Mouse (Mus musculus): Measurements from ENCODE around the gene Ripk4. TPM values are rescaled to one million over a fixed set of nuclear protein-coding genes. Genes with fewer than 3 reads are reported as not detected.

The Ripk4 gene
- total and polyA plus RNA-seq, 2 experiments from 2014 or later: 0.93 to 1.0 TPM

DNA sequence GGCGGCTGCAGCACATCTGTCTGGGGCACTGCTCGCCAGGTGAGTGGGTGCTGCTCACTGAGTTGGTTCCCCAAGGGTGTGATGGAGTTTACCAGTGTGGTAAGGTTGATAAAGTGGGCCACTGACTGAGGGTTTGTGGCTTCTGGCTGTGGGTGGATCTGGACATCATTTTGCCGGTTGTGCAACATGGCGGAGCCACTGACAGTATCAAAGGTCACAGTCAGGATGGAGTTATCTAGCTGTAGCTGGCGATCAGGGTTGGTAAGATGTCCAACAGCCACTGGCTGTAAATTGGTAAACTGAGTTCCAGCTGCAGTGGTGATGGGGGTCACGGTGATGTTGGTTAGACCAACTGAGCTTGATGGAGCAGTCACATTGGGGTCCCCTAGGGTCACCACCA is 30.7 kb upstream of the Ripk4 start:
- Histone ChIP-seq H3K27me3 (ENCODE audit: insufficient read depth, low read length) (no peaks in the 10 kb centered on the region), H3K9ac (no peak overlapping the region), H3K36me3 (ENCODE audit: insufficient read depth) (peaks cover 65% of the 10 kb centered on the region), H3K4me3 (ENCODE audit: low read depth, low read length) (no peak overlapping the region), H3K27ac (ENCODE audit: low read depth, low read length) (no peak overlapping the region), H3K4me1 (ENCODE audit: insufficient read depth) (no peaks in the 10 kb centered on the region), H3K9me3 (ENCODE audit: low read length) (no peaks in the 10 kb centered on the region), H3K4me2 (ENCODE audit: low read depth) (no peak overlapping the region)
- no peak for TF ChIP-seq CTCF (IDR thresholded peaks at IDR 0.05; ENCODE audit: low read depth)
- 95% methylated on average over 6 of the region's 6 CpGs for WGBS
- ATAC-seq: no peak
- no peak for DNase-seq

DNA sequence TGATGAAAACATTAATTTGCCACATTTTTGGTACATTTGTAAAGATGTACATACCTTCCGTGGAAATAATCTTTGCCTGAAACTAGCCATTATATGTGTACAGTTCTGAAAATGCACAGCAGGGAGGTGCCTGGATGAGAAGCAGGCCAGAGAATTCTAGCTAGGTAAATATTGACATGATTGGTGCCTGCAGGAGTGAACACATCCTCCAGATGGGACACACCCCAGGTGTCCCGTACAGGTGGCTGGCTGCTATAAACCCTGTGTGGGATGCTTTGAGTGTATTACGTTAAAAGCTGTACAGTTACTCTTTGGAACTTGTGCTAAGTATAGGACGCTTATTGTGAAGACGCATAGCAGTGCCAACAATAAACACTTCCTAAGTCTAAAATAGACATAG is 19.5 kb upstream of the Ripk4 start:
- no peak overlapping the region for H3K4me2 ChIP-seq (ENCODE audit: low read depth)
- TF ChIP-seq CTCF (IDR thresholded peaks at IDR 0.05; ENCODE audit: low read depth): no peak
- ATAC-seq (no peak), DNase-seq (no peak)
- no peaks in the 10 kb centered on the region for H3K27me3 ChIP-seq (ENCODE audit: insufficient read depth, low read length)
- 87% methylated on average over 5 of the region's 5 CpGs for WGBS
- no peak overlapping the region for H3K9ac ChIP-seq
- H3K27ac ChIP-seq (ENCODE audit: low read depth, low read length): no peak overlapping the region
- no peaks in the 10 kb centered on the region for H3K9me3 ChIP-seq (ENCODE audit: low read length)
- no peaks in the 10 kb centered on the region for H3K4me1 ChIP-seq (ENCODE audit: insufficient read depth)
- H3K4me3 ChIP-seq (ENCODE audit: low read depth, low read length): no peak overlapping the region
- no peaks in the 10 kb centered on the region for H3K36me3 ChIP-seq (ENCODE audit: insufficient read depth)

DNA sequence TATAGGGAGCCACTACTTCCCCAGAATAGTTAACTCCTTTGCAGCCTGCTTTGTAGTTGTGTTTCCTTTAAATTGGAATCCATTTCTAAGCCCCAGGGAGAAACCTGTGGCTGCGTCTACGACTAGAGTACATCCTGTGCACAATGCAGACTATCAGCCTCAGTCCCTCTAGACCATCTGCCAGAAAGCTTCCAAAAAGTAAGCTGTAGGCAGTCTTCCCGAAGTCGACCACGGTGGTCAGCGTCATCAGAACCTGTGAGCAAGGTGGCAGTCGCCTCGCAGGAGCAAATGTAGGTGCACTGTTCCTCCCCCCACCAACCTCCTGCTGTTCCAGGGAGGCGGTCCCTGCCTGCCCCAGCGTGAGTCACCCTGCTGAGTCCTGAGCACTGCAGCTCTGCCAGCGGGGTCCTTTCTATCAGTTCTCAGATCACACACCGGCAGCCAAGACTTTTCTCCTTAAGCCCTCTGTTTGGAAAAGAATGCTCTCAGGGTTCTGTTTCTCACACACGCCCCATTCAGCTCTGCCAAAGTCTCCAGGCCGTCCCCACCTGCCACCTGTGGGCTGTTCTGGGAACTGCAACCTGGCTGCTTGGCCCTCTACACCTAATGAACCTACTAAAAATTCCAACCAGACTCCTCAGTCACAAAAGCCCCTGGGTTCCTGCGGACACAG is 14.9 kb upstream of the Ripk4 start:
- Histone ChIP-seq H3K36me3 (ENCODE audit: insufficient read depth) (no peaks in the 10 kb centered on the region), H3K9ac (no peak overlapping the region), H3K27me3 (ENCODE audit: insufficient read depth, low read length) (no peaks in the 10 kb centered on the region), H3K4me1 (ENCODE audit: insufficient read depth) (no peaks in the 10 kb centered on the region), H3K9me3 (ENCODE audit: low read length) (no peaks in the 10 kb centered on the region), H3K27ac (ENCODE audit: low read depth, low read length) (no peak overlapping the region), H3K4me3 (ENCODE audit: low read depth, low read length) (no peak overlapping the region), H3K4me2 (ENCODE audit: low read depth) (peak overlapping the region; percentile 42)
- ATAC-seq (peak; percentile 71), DNase-seq (peak; percentile 76)
- WGBS: 16% methylated on average over 15 of the region's 15 CpGs
- TF ChIP-seq CTCF (IDR thresholded peaks at IDR 0.05; ENCODE audit: low read depth): peak; percentile 82

DNA sequence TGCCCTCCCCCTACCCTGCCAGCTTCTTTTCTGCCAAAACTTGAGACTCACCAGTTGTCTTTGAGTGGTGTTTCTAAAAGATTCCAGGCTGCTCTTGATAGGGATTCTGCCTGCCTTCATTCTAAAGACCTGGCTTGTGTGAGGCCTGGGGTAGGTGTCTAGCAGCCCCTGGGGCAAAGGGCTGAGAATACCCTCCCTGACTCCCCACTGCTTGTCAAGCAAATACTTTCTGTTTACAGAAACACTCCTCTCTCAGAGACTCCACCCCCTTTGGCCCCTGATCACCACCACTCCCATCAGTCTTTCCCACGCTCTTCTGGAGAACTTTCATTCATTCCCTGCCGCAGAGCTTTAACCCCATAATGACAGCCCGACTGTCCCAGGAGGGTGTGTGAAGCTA is 2.9 kb upstream of the Ripk4 start:
- no peak overlapping the region for H3K27ac ChIP-seq (ENCODE audit: low read depth, low read length)
- H3K9me3 ChIP-seq (ENCODE audit: low read length): no peaks in the 10 kb centered on the region
- no peak overlapping the region for H3K9ac ChIP-seq
- WGBS: 37% methylated on average over 3 of the region's 3 CpGs
- H3K4me2 ChIP-seq (ENCODE audit: low read depth): no peak overlapping the region
- H3K36me3 ChIP-seq (ENCODE audit: insufficient read depth): no peaks in the 10 kb centered on the region
- no peak for TF ChIP-seq CTCF (IDR thresholded peaks at IDR 0.05; ENCODE audit: low read depth)
- H3K4me3 ChIP-seq (ENCODE audit: low read depth, low read length): no peak overlapping the region
- DNase-seq: no peak
- ATAC-seq: no peak
- peaks cover 4% of the 10 kb centered on the region; the same call in 1 of the 2 replicates for H3K4me1 ChIP-seq (ENCODE audit: insufficient read depth)
- H3K27me3 ChIP-seq (ENCODE audit: insufficient read depth, low read length): peaks cover 33% of the 10 kb centered on the region

DNA sequence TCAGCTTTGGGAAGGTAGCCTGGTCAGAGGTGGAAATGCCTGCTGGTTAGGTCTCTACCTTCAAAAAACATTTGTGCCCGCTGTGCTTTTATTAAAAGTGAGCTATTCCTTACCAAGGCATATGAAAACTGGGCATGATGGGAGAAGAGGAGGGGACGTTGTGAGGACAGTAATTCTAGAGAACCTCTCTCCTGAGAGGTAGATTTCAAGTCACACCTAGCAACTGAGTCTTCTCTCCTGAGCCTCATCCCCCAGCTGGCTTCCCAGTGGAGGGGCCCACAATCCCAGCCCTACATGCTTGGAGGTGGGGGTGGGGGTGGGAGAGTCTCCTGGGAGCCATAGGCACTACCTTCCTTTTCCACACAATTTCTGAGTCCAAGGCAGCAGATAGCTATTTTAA is 1.0 kb upstream of the Ripk4 start:
- Histone ChIP-seq H3K27me3 (ENCODE audit: insufficient read depth, low read length) (peaks cover 39% of the 10 kb centered on the region), H3K4me3 (ENCODE audit: low read depth, low read length) (no peak overlapping the region), H3K9me3 (ENCODE audit: low read length) (no peaks in the 10 kb centered on the region), H3K9ac (no peak overlapping the region), H3K4me1 (ENCODE audit: insufficient read depth) (peaks cover 4% of the 10 kb centered on the region; the same call in 1 of the 2 replicates), H3K36me3 (ENCODE audit: insufficient read depth) (no peaks in the 10 kb centered on the region), H3K27ac (ENCODE audit: low read depth, low read length) (no peak overlapping the region), H3K4me2 (ENCODE audit: low read depth) (no peak overlapping the region)
- ATAC-seq (no peak), DNase-seq (no peak)
- 62% methylated on average over 2 of the region's 2 CpGs for WGBS
- no peak for TF ChIP-seq CTCF (IDR thresholded peaks at IDR 0.05; ENCODE audit: low read depth)

DNA sequence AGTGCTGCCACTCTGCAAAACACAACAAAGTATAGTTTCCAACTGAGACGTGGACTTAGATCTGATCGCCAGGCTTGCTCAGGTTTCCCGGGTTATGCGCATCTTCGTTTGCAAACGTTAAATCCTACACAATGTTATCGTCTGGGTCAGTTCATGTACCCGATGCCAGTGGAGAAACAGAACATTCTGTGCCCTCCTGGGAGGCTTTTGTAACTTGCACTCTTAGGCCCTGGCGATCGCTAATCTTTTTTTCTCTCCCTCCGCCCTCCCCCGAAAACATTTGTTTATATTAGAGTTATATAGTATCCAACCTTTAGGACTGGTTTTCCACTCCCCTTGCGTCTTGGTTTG is 378 bp upstream of the Ripk4 start:
- Histone ChIP-seq H3K4me3 (ENCODE audit: low read depth, low read length) (peak overlapping the region; percentile 40), H3K27me3 (ENCODE audit: insufficient read depth, low read length) (peaks cover 39% of the 10 kb centered on the region), H3K9ac (no peak overlapping the region), H3K4me2 (ENCODE audit: low read depth) (peak overlapping the region; percentile 56), H3K9me3 (ENCODE audit: low read length) (no peaks in the 10 kb centered on the region), H3K36me3 (ENCODE audit: insufficient read depth) (no peaks in the 10 kb centered on the region), H3K4me1 (ENCODE audit: insufficient read depth) (peaks cover 4% of the 10 kb centered on the region; the same call in 1 of the 2 replicates), H3K27ac (ENCODE audit: low read depth, low read length) (no peak overlapping the region)
- WGBS: 10% methylated on average over 13 of the region's 13 CpGs
- TF ChIP-seq CTCF (IDR thresholded peaks at IDR 0.05; ENCODE audit: low read depth): no peak
- ATAC-seq (no peak), DNase-seq (peak; percentile 10)

DNA sequence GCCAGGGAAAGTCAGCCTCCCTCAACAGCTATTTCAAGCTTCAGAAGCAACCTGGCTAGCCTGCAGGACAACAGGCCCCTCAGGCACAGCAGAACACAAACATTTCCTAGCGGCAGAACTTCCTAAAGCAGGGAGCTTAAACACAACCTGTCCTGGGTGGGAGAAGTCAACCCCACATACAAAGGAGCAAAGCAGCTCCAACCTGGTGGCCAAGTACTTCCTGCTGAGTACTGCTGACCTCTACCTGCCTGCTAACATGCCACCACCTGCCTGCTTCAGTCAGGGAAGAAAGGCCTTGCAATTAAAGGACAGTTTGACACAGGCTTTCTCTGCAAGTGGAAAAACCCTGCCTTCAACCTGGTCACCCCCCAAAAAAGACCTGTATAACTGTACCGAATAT is 1.8 kb downstream of the Ripk4 start:
- DNase-seq: no peak
- peaks cover 39% of the 10 kb centered on the region for H3K27me3 ChIP-seq (ENCODE audit: insufficient read depth, low read length)

More for the DNA sequence above, 1.8 kb downstream of the Ripk4 start:
- Histone ChIP-seq H3K9me3 (ENCODE audit: low read length) (no peaks in the 10 kb centered on the region), H3K4me1 (ENCODE audit: insufficient read depth) (peaks cover 4% of the 10 kb centered on the region; the same call in 1 of the 2 replicates), H3K9ac (no peak overlapping the region), H3K36me3 (ENCODE audit: insufficient read depth) (no peaks in the 10 kb centered on the region), H3K4me3 (ENCODE audit: low read depth, low read length) (no peak overlapping the region), H3K27ac (ENCODE audit: low read depth, low read length) (no peak overlapping the region), H3K4me2 (ENCODE audit: low read depth) (no peak overlapping the region)
- no peak for ATAC-seq
- TF ChIP-seq CTCF (IDR thresholded peaks at IDR 0.05; ENCODE audit: low read depth): no peak
- WGBS: 51% methylated on average over 2 of the region's 2 CpGs

Data from forebrain, postnatal 0 days (tissue).